Mouse (Mus musculus) adrenal gland, adult 2 months (tissue): ENCODE measurements at regions not wholly inside any gene's neighbourhood (a gene's known extent, or its start where the extent isn't known, plus 50 kb on each side); places are given as distances from the start of the nearest gene placed in this dataset.

ENCODE experiments used
- DNase-seq: peaks from one replicate; pipeline ENCODE4 v3.0.0; 2021

- DNase-seq = no peak
Measured at GRCm38 (mm10) chr9:113299900-113300299, 408.2 kb downstream of the Pdcd6ip start.

DNA sequence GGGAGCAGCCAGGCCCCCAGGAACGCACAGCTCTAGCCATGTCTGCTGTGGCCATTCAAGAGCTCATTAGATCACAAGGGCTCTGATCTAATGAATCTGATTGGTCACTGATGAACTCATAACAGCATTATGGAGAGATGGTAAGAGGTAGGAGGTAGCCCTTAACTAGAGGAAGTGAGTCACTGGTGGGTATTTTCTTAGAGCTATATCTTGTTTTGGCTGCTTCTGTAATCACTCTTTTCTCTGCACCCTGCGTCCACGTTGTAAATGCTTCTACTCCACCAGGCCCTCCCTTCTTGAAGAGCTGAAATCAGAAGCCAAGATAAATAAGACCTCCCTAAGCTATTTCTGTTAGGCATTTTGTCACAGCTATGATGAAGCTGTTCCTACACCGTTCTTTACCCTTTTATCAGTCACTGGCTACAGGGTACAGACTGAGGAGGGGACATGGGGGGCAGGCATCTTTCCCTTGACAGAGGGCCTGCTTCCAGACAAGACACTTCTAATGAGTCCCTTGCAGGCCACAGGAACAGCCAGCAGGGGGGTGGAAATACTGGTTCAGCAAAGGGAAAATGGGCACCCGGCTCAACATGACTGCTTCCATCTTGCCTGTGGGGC, 412.1 kb downstream of the Pdcd6ip start:
- DNase-seq = no peak

GRCm38 (mm10) chr9:113287397-113287796, 420.7 kb downstream of the Pdcd6ip start:
- no peak for DNase-seq

DNA sequence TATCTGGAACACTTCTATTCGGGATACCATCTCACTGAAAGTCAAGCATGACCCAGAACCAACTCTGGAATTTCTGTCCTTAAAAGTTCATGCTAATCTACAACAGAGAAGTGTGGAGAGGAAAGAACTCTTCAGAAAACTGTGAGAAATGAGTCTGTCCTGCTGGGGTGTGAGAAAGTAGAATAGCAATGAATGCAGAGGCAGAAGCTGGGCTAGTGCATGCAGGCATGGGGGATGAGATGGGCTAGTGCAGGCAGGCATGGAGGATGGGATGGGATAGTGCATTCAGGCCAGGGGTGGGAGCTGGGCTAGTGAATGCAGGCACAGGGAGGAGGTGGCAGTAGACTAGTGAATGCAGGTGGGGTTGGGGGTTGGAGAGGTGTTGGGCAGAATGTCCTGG, 424.8 kb downstream of the Pdcd6ip start:
- no peak for DNase-seq

GRCm38 (mm10) chr9:113270595-113270994, 437.5 kb downstream of the Pdcd6ip start:
- no peak for DNase-seq

DNA sequence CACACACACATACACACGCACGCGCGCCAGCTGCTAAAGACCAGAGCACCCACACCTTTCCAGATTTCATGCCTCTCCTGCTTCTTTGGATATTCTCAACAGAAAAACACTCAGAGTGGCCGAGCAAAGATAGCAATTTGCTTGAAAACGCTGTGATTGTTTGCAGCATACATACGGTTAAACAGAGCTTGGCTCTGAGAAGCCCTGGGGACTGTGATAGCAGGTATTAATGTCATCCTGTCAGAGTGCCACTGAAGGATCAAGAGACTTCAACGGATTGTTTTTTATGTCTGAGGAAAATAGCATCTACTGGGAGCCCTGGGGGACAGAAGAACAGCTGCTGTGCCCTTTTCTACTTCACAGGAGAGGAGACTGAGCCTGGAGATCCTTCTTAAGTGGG, 440.4 kb downstream of the Pdcd6ip start:
- no peak for DNase-seq

DNA sequence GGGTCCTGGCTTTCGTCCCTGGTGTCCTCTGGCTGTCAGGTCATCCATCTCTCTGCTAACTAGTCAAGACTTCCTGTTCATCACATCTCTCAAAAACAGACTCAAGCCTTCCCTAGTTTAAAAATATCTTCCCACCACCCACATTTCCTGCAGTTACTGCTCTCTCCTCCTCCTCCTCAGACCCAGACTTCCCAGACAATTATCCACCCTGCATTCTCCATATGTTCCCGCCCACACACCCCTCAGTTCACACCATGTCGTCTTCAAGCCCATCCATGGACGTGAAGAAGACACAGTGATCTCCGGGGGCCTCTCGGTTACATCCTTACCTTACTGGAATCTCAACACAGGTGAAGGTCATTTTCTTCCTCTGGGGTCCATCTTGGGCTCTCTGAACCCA, 444.4 kb downstream of the Pdcd6ip start:
- no peak for DNase-seq

- DNase-seq = no peak
Measured at GRCm38 (mm10) chr9:113260296-113260695, 447.8 kb downstream of the Pdcd6ip start.

- no peak for DNase-seq
Measured at GRCm38 (mm10) chr9:113258556-113258955, 449.5 kb downstream of the Pdcd6ip start.

- no peak for DNase-seq
Measured at GRCm38 (mm10) chr9:113248703-113249274, 459.3 kb downstream of the Pdcd6ip start.

DNA sequence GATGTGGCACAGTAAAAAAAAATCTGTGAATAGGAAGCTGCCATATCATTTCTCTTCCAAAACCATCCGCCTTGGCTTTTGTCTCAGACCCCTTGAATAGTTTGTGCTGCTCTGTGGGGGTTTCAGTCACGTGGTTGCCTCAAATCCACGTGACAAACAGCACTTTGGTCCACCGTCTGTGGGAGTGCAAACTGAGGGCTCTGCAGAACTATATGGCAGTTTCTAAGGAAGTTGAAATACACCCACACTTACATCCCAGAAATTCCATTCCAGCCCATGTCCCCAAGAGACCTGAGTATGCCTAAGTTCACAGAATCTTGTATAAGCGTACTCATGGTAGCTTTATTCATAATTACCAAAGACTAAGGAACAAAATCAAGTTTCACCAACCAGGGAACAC, 460.1 kb downstream of the Pdcd6ip start:
- no peak for DNase-seq

DNA sequence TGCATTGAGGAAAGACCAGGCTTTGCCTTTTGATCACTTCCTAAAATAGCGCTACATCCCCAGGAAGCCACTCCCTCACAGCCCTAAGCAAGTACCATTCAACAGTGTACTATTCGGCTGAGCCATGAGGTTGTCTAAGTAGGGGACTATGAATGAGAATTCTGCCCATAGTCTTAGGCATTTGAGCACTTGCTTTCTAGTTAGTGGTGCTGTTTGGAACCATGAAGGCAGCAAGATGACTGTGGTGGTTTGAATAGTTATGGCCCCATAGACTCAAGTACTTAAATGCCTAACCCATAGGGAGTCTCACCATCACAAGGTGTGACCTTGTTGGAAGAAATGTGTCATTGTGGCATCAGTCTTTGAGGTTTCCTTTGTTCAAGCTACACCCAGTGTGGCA, 464.2 kb downstream of the Pdcd6ip start:
- no peak for DNase-seq

GRCm38 (mm10) chr9:113233370-113233769, 474.7 kb downstream of the Pdcd6ip start:
- no peak for DNase-seq

GRCm38 (mm10) chr9:113229391-113229790, 478.7 kb downstream of the Pdcd6ip start:
- no peak for DNase-seq

DNA sequence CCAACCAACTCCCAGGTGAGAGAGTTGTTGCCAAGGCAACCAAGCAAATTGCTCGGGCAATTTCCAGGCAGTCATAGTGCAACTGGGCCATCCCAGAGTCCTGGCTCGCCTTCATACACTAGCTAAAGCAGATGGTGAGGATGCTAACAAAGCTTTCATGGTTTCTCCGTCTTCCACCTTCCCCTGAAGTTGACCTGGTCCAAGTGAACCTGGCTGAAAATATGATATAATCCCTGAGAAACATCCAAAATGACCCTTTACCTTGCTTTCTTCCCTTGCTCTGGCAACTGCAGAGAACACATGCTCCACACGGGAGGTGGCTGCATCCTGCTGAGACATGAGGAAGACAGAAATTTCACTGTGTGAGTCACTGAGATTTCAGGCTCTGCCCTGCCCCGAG, 494.1 kb downstream of the Pdcd6ip start:
- no peak for DNase-seq

GRCm38 (mm10) chr9:113212389-113212788, 495.7 kb downstream of the Pdcd6ip start:
- no peak for DNase-seq

- DNase-seq = no peak
Measured at GRCm38 (mm10) chr9:113208181-113208580, 499.9 kb downstream of the Pdcd6ip start.

DNA sequence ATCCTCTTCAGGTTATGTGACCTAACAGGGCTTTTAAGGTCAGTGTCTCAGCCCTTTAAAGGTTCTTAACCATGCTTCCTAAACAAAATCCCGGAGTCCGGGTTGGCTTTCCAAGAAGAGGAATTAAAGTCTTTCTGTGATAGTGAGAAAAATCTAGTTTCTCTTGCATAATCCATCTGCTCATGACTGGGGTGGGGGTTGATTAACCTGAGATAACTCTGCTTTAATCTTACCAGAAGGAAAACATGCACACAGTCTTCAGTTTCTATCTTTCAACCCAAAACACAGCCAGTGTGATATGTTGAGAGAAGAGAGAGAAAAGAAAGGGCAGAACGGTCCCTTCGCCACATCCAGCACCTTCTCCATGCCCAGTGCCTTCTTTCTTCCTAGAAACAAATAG, 508.8 kb downstream of the Pdcd6ip start:
- DNase-seq = no peak

GRCm38 (mm10) chr9:113195556-113195955, 512.5 kb downstream of the Pdcd6ip start:
- no peak for DNase-seq

- no peak for DNase-seq
Measured at GRCm38 (mm10) chr9:113192773-113193172, 515.3 kb downstream of the Pdcd6ip start.

DNA sequence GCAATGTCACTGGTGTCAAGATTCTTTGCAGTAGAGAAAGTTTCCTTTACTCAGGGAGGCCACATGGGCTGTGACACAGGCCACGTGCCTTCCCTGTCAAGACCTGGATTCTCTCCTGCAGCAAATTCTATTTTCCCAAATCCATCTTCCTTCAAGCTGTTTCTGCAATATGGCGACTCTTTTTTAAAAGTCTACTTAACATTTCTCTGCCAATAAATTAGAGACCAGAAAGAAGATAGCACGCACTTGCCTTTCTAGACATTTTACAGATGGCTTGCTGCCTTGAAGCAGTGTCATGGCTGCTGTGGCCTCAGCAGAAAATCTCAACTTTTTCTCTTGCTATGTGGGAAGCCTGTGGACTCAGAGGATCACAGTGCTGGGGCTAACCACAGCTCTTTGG, 516.9 kb downstream of the Pdcd6ip start:
- DNase-seq = no peak

- DNase-seq = no peak
Measured at GRCm38 (mm10) chr9:113181182-113181581, 526.9 kb downstream of the Pdcd6ip start.

GRCm38 (mm10) chr9:113177918-113178235, 530.2 kb downstream of the Pdcd6ip start:
- DNase-seq = peak; percentile 3

- DNase-seq = no peak
Measured at GRCm38 (mm10) chr9:113177181-113177917, 530.7 kb downstream of the Pdcd6ip start.
